Mouse (Mus musculus) cerebellum, adult 2 months (tissue): ENCODE measurements around the gene Gm43518.

Source experiments
- CTCF ChIP-seq: fragments of 200-500 bp; IDR thresholded peaks from 2 replicates; pipeline ENCODE4 v1.5.1; 2011; ENCODE audit warnings: low read depth, mild to moderate bottlenecking, control low read depth, low read length, moderate library complexity, borderline replicate concordance; ENCODE audit not compliant: insufficient read depth
- POLR2A ChIP-seq: fragments of 200-500 bp; IDR thresholded peaks from 2 replicates; pipeline ENCODE4 v1.6.1; 2011; ENCODE audit warnings: low read length, control low read depth, borderline replicate concordance; ENCODE audit not compliant: insufficient read depth

- TF ChIP-seq POLR2A, result no peak
- no peak for TF ChIP-seq CTCF
Observed at GRCm38 (mm10) chr5:123897352-123897751, 29.9 kb upstream of the Gm43518 start.
